Mouse (Mus musculus) cerebellum, adult 2 months (tissue): ENCODE data around the gene Pdlim5. TPM values are rescaled to one million over a fixed set of nuclear protein-coding genes. Genes with fewer than 3 reads are reported as not detected.

Experiments
- DNase-seq, 2 experiments: peaks; one replicate each; pipeline ENCODE4 v3.0.0; 2021
- H3K27ac ChIP-seq: fragments of 200-500 bp; 2 replicates; pipeline ENCODE4 v1.5.1; 2012; ENCODE audit warnings: low read length, control low read depth, inconsistent platforms; ENCODE audit not compliant: insufficient read depth
- H3K27me3 ChIP-seq: fragments of 200-500 bp; 2 replicates; pipeline ENCODE4 v1.6.1; 2012; ENCODE audit warnings: inconsistent platforms, mild to moderate bottlenecking, low read length, moderate library complexity; ENCODE audit not compliant: control insufficient read depth, insufficient read depth
- H3K4me1 ChIP-seq: fragments of 200-500 bp; 2 replicates; pipeline ENCODE4 v1.6.1; 2011; ENCODE audit warnings: low read length; ENCODE audit not compliant: control insufficient read depth, insufficient read depth
- H3K4me3 ChIP-seq: fragments of 200-500 bp; replicated peaks from 2 replicates; pipeline ENCODE3; 2011; ENCODE audit warnings: mild to moderate bottlenecking, low read depth, low read length, control low read depth; ENCODE audit not compliant: insufficient read depth
- CTCF ChIP-seq: fragments of 200-500 bp; IDR thresholded peaks from 2 replicates; pipeline ENCODE4 v1.5.1; 2011; ENCODE audit warnings: low read depth, mild to moderate bottlenecking, control low read depth, low read length, moderate library complexity, borderline replicate concordance; ENCODE audit not compliant: insufficient read depth
- POLR2A ChIP-seq: fragments of 200-500 bp; IDR thresholded peaks from 2 replicates; pipeline ENCODE4 v1.6.1; 2011; ENCODE audit warnings: low read length, control low read depth, borderline replicate concordance; ENCODE audit not compliant: insufficient read depth
- WGBS: fragments of 180-500 bp; shearing (Covaris S2); methylation state at CpG from one replicate; pipeline ENCODE4 v1.1.7; 2018; 5-methylcytosine and 5-hydroxymethylcytosine counted together
- polyA plus RNA-seq: library from polyadenylated mRNA; depleted of rRNA; stranded (reverse); fragments of >200 nt; gene quantifications from 2 replicates; pipeline ENCODE4 v1.2.3, GENCODE M21; 2012

Pdlim5 gene
- polyA plus RNA-seq, 1 experiment: 15.7 TPM

GRCm38 (mm10) chr3:142436824-142437223, 41.3 kb upstream of the Pdlim5 start:
- TF ChIP-seq POLR2A: no peak
- no peak for TF ChIP-seq CTCF

GRCm38 (mm10) chr3:142436212-142436611, 40.7 kb upstream of the Pdlim5 start:
- TF ChIP-seq POLR2A: no peak
- TF ChIP-seq CTCF: no peak
- no peaks in the 10 kb centered on the region for H3K4me1 ChIP-seq
- no peak overlapping the region for H3K27ac ChIP-seq
- H3K27me3 ChIP-seq: no peaks in the 10 kb centered on the region
- 90% methylated on average over 5 of the region's 5 CpGs for WGBS
- DNase-seq: no peak
- no peak overlapping the region for H3K4me3 ChIP-seq

More at GRCm38 (mm10) chr3:142436824-142437223, 41.3 kb upstream of the Pdlim5 start:
- Histone ChIP-seq H3K27ac (no peak overlapping the region), H3K4me3 (no peak overlapping the region), H3K4me1 (no peaks in the 10 kb centered on the region), H3K27me3 (no peaks in the 10 kb centered on the region)
- no peak for DNase-seq
- 78% methylated on average over 6 of the region's 6 CpGs for WGBS

DNA sequence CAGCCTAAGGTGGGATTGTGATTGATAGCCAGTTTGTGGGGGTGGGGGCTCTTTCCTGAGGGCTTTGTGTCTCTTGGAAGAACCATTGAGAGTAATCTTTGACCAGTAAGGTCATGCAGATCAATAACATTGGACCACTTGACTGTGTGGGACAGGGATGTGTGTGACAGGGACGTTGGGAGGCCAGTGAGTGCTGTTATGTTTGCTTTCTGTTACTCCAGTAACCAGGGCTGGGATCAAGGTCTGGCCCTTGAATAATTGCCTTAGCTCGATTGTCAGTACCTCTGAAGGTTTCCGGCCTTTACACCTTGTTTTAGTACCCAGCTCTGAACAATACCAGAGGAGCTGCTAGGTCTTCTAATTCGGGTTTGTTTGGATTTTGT, 39.3 kb upstream of the Pdlim5 start:
- DNase-seq: no peak
- no peak overlapping the region for H3K4me3 ChIP-seq
- no peak overlapping the region for H3K27ac ChIP-seq
- no peaks in the 10 kb centered on the region for H3K27me3 ChIP-seq
- H3K4me1 ChIP-seq: no peaks in the 10 kb centered on the region
- WGBS: 82% methylated on average over 4 of the region's 4 CpGs
- no peak for TF ChIP-seq POLR2A
- TF ChIP-seq CTCF: no peak

DNA sequence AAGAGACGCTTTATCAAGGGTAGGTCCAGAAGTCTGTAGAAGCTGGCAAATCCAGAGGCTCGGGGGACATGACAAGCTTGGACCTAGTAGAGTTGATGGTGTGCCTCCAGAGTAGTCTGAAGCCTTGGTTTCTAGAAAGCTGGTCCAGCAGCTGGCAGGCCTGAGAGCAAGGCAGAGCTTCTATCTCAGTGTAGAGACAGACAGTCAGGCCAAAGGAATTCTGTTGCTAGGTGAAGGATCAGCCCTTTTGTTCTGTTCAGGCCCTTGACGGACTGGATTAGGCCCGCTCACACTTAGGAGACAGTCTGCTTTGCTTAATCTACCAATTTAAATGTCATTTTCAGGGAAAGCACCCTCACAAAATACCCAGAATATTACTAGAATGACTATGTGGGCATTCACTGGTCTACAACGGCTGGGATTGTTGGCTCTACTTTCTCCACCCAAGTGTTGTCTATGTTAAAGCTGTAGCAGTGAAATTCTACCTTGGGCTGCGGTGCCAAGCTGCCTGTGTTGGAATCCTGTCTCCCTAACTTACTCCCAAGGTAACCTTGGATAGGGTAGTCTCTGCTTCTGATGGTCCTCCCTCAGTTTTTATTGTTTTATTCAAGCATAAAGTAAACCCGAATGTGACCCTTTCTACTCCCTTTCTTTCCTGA, 38.8 kb upstream of the Pdlim5 start:
- Histone ChIP-seq H3K27ac (no peak overlapping the region), H3K4me1 (no peaks in the 10 kb centered on the region), H3K27me3 (no peaks in the 10 kb centered on the region), H3K4me3 (no peak overlapping the region)
- WGBS: 64% methylated on average over 7 of the region's 7 CpGs
- no peak for DNase-seq
- TF ChIP-seq POLR2A (no peak), CTCF (no peak)

GRCm38 (mm10) chr3:142431481-142431880, 36.0 kb upstream of the Pdlim5 start:
- no peak overlapping the region for H3K4me3 ChIP-seq
- no peak for DNase-seq
- H3K27me3 ChIP-seq: no peaks in the 10 kb centered on the region
- H3K27ac ChIP-seq: no peak overlapping the region
- WGBS: 74% methylated on average over 3 of the region's 3 CpGs
- TF ChIP-seq POLR2A (no peak), CTCF (no peak)
- H3K4me1 ChIP-seq: no peaks in the 10 kb centered on the region

DNA sequence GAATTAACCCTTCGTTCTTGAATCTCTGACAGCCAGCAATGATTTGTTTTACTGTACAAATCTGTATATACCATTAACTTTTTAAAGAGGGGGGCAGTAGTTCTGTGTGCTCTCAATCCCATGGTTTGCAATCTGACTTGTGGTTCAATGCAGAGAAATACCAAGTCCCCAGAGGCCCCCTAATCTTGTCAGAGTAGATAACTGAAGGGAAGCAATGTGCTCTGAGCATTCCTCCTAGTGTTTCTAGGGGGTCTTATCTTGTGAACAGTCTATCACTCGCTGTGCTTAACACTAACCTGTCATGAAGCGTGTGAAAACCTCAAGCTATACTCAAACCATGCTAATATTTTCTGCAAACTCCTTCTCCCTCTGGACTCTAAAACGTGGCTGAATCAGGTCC, 34.6 kb upstream of the Pdlim5 start:
- no peak for TF ChIP-seq CTCF
- no peak for TF ChIP-seq POLR2A
- Histone ChIP-seq H3K27me3 (no peaks in the 10 kb centered on the region), H3K27ac (no peak overlapping the region), H3K4me3 (no peak overlapping the region), H3K4me1 (no peaks in the 10 kb centered on the region)
- DNase-seq: no peak
- 86% methylated on average over 4 of the region's 4 CpGs for WGBS

DNA sequence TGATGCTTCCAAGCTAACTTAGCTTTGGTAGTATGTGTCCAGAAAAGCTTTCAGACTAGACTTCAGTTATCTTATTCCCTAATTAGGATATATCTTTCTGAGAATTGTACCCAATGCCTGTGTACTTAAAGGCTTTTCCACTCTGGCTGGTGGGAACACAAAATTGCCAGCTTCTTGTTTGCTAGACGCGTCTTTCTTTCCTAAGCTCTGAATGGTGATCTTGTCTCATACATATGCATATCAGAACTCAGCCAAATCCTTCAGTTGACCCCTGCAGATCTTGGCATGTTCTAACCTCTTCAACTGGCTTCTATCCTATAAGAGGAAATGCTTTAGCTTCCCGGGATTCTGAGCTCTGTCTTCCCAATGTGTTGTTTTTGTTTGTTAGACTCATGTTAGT, 31.3 kb upstream of the Pdlim5 start:
- 12% methylated on average over 3 of the region's 3 CpGs for WGBS

GRCm38 (mm10) chr3:142424134-142424533, 28.6 kb upstream of the Pdlim5 start:
- Histone ChIP-seq H3K27me3 (no peaks in the 10 kb centered on the region), H3K4me1 (no peaks in the 10 kb centered on the region), H3K4me3 (no peak overlapping the region), H3K27ac (no peak overlapping the region)
- WGBS: 100% methylated on average over 1 of the region's 1 CpGs
- no peak for DNase-seq
- TF ChIP-seq CTCF (no peak), POLR2A (no peak)

More for the DNA sequence above, 31.3 kb upstream of the Pdlim5 start:
- H3K4me3 ChIP-seq: no peak overlapping the region
- H3K27me3 ChIP-seq: no peaks in the 10 kb centered on the region
- TF ChIP-seq CTCF (no peak), POLR2A (no peak)
- no peak for DNase-seq
- H3K4me1 ChIP-seq: no peaks in the 10 kb centered on the region
- H3K27ac ChIP-seq: no peak overlapping the region
